Mouse (Mus musculus): ENCODE results near the gene Gm20518. TPM values are rescaled to one million over a fixed set of nuclear protein-coding genes. Genes with fewer than 3 reads are reported as not detected.

Gm20518 gene
- polyA plus RNA-seq, 1 experiment from 2014 or later = not detected

GRCm38 (mm10) chr16:17815411-17816402 lies 75.8 kb downstream of the Gm20518 start:
- WGBS = 3% methylated on average over 59 of the region's 63 CpGs
- Histone ChIP-seq H3K27me3 (ENCODE audit: control insufficient read depth, insufficient read depth, low read length) (no peaks in the 10 kb centered on the region), H3K27ac (replicated peaks) (peak overlapping the region; percentile 56; the same call in 1 of the 2 replicates), H3K36me3 (ENCODE audit: control insufficient read depth, insufficient read depth, low read length) (no peaks in the 10 kb centered on the region), H3K4me3 (ENCODE audit: low read depth, low read length) (peak overlapping the region; percentile 45), H3K4me1 (replicated peaks; ENCODE audit: control insufficient read depth, insufficient read depth) (no peaks in the 10 kb centered on the region), H3K4me2 (replicated peaks; ENCODE audit: low read depth) (peak overlapping the region; percentile 76), H3K9me3 (ENCODE audit: control insufficient read depth, low read length) (no peaks in the 10 kb centered on the region), H3K9ac (ENCODE audit: low read length) (peak overlapping the region; percentile 61)
- peak; percentile 84 for DNase-seq (ENCODE audit: low spot score)
- no peak for TF ChIP-seq EP300 (optimal IDR thresholded peaks at IDR 0.05)
- peak; percentile 96 for TF ChIP-seq CTCF (IDR thresholded peaks at IDR 0.05; ENCODE audit: low read depth)
- peak; percentile 78 for ATAC-seq (ENCODE audit: low FRiP score, low TSS enrichment)

GRCm38 (mm10) chr16:17813173-17813572 lies 78.3 kb downstream of the Gm20518 start:
- DNase-seq (ENCODE audit: low spot score) (peak; percentile 9), ATAC-seq (ENCODE audit: low FRiP score, low TSS enrichment) (no peak)
- H3K4me1 ChIP-seq (replicated peaks; ENCODE audit: control insufficient read depth, insufficient read depth) = no peaks in the 10 kb centered on the region
- no peak overlapping the region for H3K4me3 ChIP-seq (ENCODE audit: low read depth, low read length)
- H3K27me3 ChIP-seq (ENCODE audit: control insufficient read depth, insufficient read depth, low read length) = no peaks in the 10 kb centered on the region
- H3K27ac ChIP-seq (replicated peaks) = no peak overlapping the region
- peaks cover 1% of the 10 kb centered on the region; the same call in 1 of the 2 replicates for H3K36me3 ChIP-seq (ENCODE audit: control insufficient read depth, insufficient read depth, low read length)
- TF ChIP-seq CTCF (IDR thresholded peaks at IDR 0.05; ENCODE audit: low read depth) (no peak), EP300 (optimal IDR thresholded peaks at IDR 0.05) (no peak)
- no peak overlapping the region for H3K9ac ChIP-seq (ENCODE audit: low read length)
- H3K9me3 ChIP-seq (ENCODE audit: control insufficient read depth, low read length) = no peaks in the 10 kb centered on the region
- WGBS = 47% methylated on average over 4 of the region's 4 CpGs
- H3K4me2 ChIP-seq (replicated peaks; ENCODE audit: low read depth) = no peak overlapping the region

GRCm38 (mm10) chr16:17812120-17812519 lies 79.4 kb downstream of the Gm20518 start:
- TF ChIP-seq CTCF (IDR thresholded peaks at IDR 0.05; ENCODE audit: low read depth) = peak; percentile 92
- no peak for TF ChIP-seq EP300 (optimal IDR thresholded peaks at IDR 0.05)
- no peak for ATAC-seq (ENCODE audit: low FRiP score, low TSS enrichment)
- Histone ChIP-seq H3K27ac (replicated peaks) (no peak overlapping the region), H3K9ac (ENCODE audit: low read length) (no peak overlapping the region), H3K4me2 (replicated peaks; ENCODE audit: low read depth) (no peak overlapping the region), H3K27me3 (ENCODE audit: control insufficient read depth, insufficient read depth, low read length) (no peaks in the 10 kb centered on the region), H3K4me1 (replicated peaks; ENCODE audit: control insufficient read depth, insufficient read depth) (0 out of 2 replicates have a peak, but pooled peaks cover 1% of the 10 kb centered on the region), H3K9me3 (ENCODE audit: control insufficient read depth, low read length) (no peaks in the 10 kb centered on the region), H3K36me3 (ENCODE audit: control insufficient read depth, insufficient read depth, low read length) (peaks cover 4% of the 10 kb centered on the region; the same call in 1 of the 2 replicates), H3K4me3 (ENCODE audit: low read depth, low read length) (no peak overlapping the region)
- DNase-seq (ENCODE audit: low spot score) = peak; percentile 25
- 7% methylated on average over 5 of the region's 5 CpGs for WGBS

GRCm38 (mm10) chr16:17809711-17810110 lies 81.8 kb downstream of the Gm20518 start:
- TF ChIP-seq CTCF (IDR thresholded peaks at IDR 0.05; ENCODE audit: low read depth) (no peak), EP300 (optimal IDR thresholded peaks at IDR 0.05) (no peak)
- ATAC-seq (ENCODE audit: low FRiP score, low TSS enrichment) = peak; percentile 43; the same call in 1 of the 2 replicates
- H3K4me3 ChIP-seq (ENCODE audit: low read depth, low read length) = no peak overlapping the region
- no peaks in the 10 kb centered on the region for H3K27me3 ChIP-seq (ENCODE audit: control insufficient read depth, insufficient read depth, low read length)
- peaks cover 4% of the 10 kb centered on the region; the same call in 1 of the 2 replicates for H3K36me3 ChIP-seq (ENCODE audit: control insufficient read depth, insufficient read depth, low read length)
- WGBS = 26% methylated on average over 7 of the region's 7 CpGs
- no peak overlapping the region for H3K4me2 ChIP-seq (replicated peaks; ENCODE audit: low read depth)
- H3K9me3 ChIP-seq (ENCODE audit: control insufficient read depth, low read length) = no peaks in the 10 kb centered on the region
- H3K4me1 ChIP-seq (replicated peaks; ENCODE audit: control insufficient read depth, insufficient read depth) = 0 out of 2 replicates have a peak, but pooled peaks cover 5% of the 10 kb centered on the region
- DNase-seq (ENCODE audit: low spot score) = no peak
- no peak overlapping the region for H3K9ac ChIP-seq (ENCODE audit: low read length)
- H3K27ac ChIP-seq (replicated peaks) = peak overlapping the region; percentile 56; the same call in 1 of the 2 replicates

- TF ChIP-seq EP300 (optimal IDR thresholded peaks at IDR 0.05) (no peak), CTCF (IDR thresholded peaks at IDR 0.05; ENCODE audit: low read depth) (no peak)
- no peak for DNase-seq (ENCODE audit: low spot score)
- 82% methylated on average over 4 of the region's 4 CpGs for WGBS
- peaks cover 8% of the 10 kb centered on the region; the same call in 1 of the 2 replicates for H3K4me1 ChIP-seq (replicated peaks; ENCODE audit: control insufficient read depth, insufficient read depth)
- peaks cover 4% of the 10 kb centered on the region; the same call in 1 of the 2 replicates for H3K36me3 ChIP-seq (ENCODE audit: control insufficient read depth, insufficient read depth, low read length)
- no peak overlapping the region for H3K4me3 ChIP-seq (ENCODE audit: low read depth, low read length)
- H3K9ac ChIP-seq (ENCODE audit: low read length) = no peak overlapping the region
- H3K9me3 ChIP-seq (ENCODE audit: control insufficient read depth, low read length) = no peaks in the 10 kb centered on the region
- H3K4me2 ChIP-seq (replicated peaks; ENCODE audit: low read depth) = no peak overlapping the region
- H3K27me3 ChIP-seq (ENCODE audit: control insufficient read depth, insufficient read depth, low read length) = no peaks in the 10 kb centered on the region
- H3K27ac ChIP-seq (replicated peaks) = peak overlapping the region; percentile 56; the same call in 1 of the 2 replicates
- ATAC-seq (ENCODE audit: low FRiP score, low TSS enrichment) = no peak
Observed at GRCm38 (mm10) chr16:17809125-17809524, 82.3 kb downstream of the Gm20518 start.
